In the genomic region with DNA sequence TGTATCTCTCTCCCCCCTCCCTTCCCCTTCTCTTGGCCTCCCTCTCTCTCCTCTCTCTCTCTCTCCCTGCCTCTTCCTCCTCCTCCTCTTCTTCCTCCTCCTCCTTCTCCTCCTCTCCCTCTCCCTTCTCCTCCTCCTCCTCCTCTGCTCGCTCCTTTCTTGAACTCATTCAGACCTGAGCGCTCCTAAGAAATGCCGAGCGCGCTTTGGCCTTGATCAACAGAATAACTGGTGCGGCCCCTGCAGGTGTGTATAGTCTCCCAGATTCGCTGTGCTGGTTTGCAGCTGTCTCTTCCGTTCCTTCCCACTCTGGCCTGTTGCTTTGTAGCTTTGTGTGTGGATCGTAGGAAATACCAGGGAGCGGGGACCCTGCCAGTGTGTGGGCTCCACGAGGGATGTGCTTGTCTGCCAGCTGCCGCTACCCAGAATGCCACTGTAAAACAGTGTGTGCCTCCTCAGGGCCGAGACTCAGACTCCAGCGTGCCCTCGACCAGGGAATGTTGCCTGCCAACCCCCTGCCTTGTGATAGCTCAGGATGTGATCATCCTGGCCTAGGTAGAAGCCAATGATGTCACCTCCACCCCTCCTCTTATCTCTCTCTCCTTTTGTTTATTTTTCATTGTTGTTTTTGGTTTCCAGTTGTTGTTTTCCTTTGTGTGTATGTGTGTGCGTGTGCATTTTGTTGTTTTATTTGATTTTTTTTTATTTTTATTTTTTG, we compare ENCODE assay signal across 9 mouse cellular contexts.
DNase-seq lines count a peak whose midpoint lies in the region; ATAC-seq and TF ChIP-seq lines count a peak whose summit lies in the region.
"Had no signal": no experiment of that assay in that cellular context is flagged by ENCODE, and none has a peak within 500 bp of the region (broad histone marks: within the 10 kb centered on the region; RNA-seq: fewer than 3 reads in every experiment).

No protein-coding gene starts in this region.

- no peak overlapping the region for H3K9ac ChIP-seq in kidney, embryonic 16.5 days (replicated peaks; ENCODE audit: low read length)
- no peak overlapping the region for H3K9ac ChIP-seq in forebrain, postnatal 0 days
- H3K9ac ChIP-seq in midbrain, postnatal 0 days (replicated peaks; ENCODE audit: low read length, poor library complexity, severe bottlenecking), result no peak overlapping the region
- H3K9ac ChIP-seq: limb, embryonic 12.5 days had no signal

- no peak for TF ChIP-seq CTCF in forebrain, postnatal 0 days (IDR thresholded peaks at IDR 0.05; ENCODE audit: low read depth)
- TF ChIP-seq CTCF in midbrain, postnatal 0 days (IDR thresholded peaks at IDR 0.05), result no peak

- no peaks in the 10 kb centered on the region for H3K9me3 ChIP-seq in kidney, embryonic 16.5 days (ENCODE audit: low read length)
- no peaks in the 10 kb centered on the region for H3K9me3 ChIP-seq in forebrain, postnatal 0 days (ENCODE audit: low read length)
- H3K9me3 ChIP-seq in midbrain, postnatal 0 days (ENCODE audit: low read length), result no peaks in the 10 kb centered on the region
- H3K9me3 ChIP-seq: limb, embryonic 12.5 days had no signal

- 71% methylated on average over 16 of the region's 16 CpGs for WGBS in kidney, embryonic 16.5 days
- 58% methylated on average over 16 of the region's 16 CpGs for WGBS in forebrain, postnatal 0 days
- WGBS in midbrain, postnatal 0 days, result 47% methylated on average over 16 of the region's 16 CpGs

- H3K4me3 ChIP-seq in kidney, embryonic 16.5 days (ENCODE audit: low read length), result no peak overlapping the region
- H3K4me3 ChIP-seq in forebrain, postnatal 0 days (ENCODE audit: low read depth, low read length), result no peak overlapping the region
- no peak overlapping the region for H3K4me3 ChIP-seq in midbrain, postnatal 0 days (ENCODE audit: low read depth, low read length)
- H3K4me3 ChIP-seq: limb, embryonic 12.5 days had no signal

- no peak overlapping the region for H3K4me2 ChIP-seq in kidney, embryonic 16.5 days (replicated peaks; ENCODE audit: low read depth, low read length)
- no peak overlapping the region for H3K4me2 ChIP-seq in forebrain, postnatal 0 days (ENCODE audit: low read depth)
- no peak overlapping the region; the same call in 1 of the 2 replicates for H3K4me2 ChIP-seq in midbrain, postnatal 0 days (ENCODE audit: low read depth, low read length, poor library complexity, severe bottlenecking)
- H3K4me2 ChIP-seq: limb, embryonic 12.5 days had no signal

- H3K4me1 ChIP-seq in kidney, embryonic 16.5 days (ENCODE audit: insufficient read depth, low read length), result peaks cover 14% of the 10 kb centered on the region
- H3K4me1 ChIP-seq in forebrain, postnatal 0 days (ENCODE audit: insufficient read depth), result no peaks in the 10 kb centered on the region
- no peaks in the 10 kb centered on the region for H3K4me1 ChIP-seq in midbrain, postnatal 0 days (ENCODE audit: insufficient read depth, low read length)

- DNase-seq in kidney, postnatal 14 days, result no peak
- peak; percentile 48 for DNase-seq in ZHBTc4 (ENCODE audit: low read depth, low spot score)
- no peak for DNase-seq in forebrain, postnatal 0 days
- peak; percentile 19 for DNase-seq in midbrain, postnatal 0 days (ENCODE audit: low spot score)
- DNase-seq in adrenal gland, postnatal 14 days, result no peak
- no peak for DNase-seq in thymus, postnatal 10 days (ENCODE audit: low spot score in 2 of 2)
- DNase-seq in adrenal gland, adult 8-10 months, result no peak

- peaks cover 20% of the 10 kb centered on the region for H3K36me3 ChIP-seq in kidney, embryonic 16.5 days (ENCODE audit: insufficient read depth, low read length)
- no peaks in the 10 kb centered on the region for H3K36me3 ChIP-seq in forebrain, postnatal 0 days (ENCODE audit: insufficient read depth)
- 0 out of 2 replicates have a peak, but pooled peaks cover 3% of the 10 kb centered on the region for H3K36me3 ChIP-seq in midbrain, postnatal 0 days (ENCODE audit: insufficient read depth, low read length)

- ATAC-seq in kidney, embryonic 16.5 days (ENCODE audit: low FRiP score, low TSS enrichment), result 0 out of 2 replicates have a peak, but pooled peaks have one; percentile 42
- peak; percentile 43; the same call in 1 of the 2 replicates for ATAC-seq in forebrain, postnatal 0 days
- no peak for ATAC-seq in midbrain, postnatal 0 days (ENCODE audit: low FRiP score)

- no peaks in the 10 kb centered on the region for H3K27me3 ChIP-seq in kidney, embryonic 16.5 days (ENCODE audit: insufficient read depth, low read length)
- H3K27me3 ChIP-seq in forebrain, postnatal 0 days (ENCODE audit: insufficient read depth, low read length), result no peaks in the 10 kb centered on the region
- no peaks in the 10 kb centered on the region for H3K27me3 ChIP-seq in midbrain, postnatal 0 days (ENCODE audit: insufficient read depth, low read length)
- H3K27me3 ChIP-seq: limb, embryonic 12.5 days had no signal

- H3K27ac ChIP-seq in kidney, embryonic 16.5 days (ENCODE audit: low read length), result no peak overlapping the region
- no peak overlapping the region for H3K27ac ChIP-seq in forebrain, postnatal 0 days (ENCODE audit: low read depth, low read length)
- H3K27ac ChIP-seq in midbrain, postnatal 0 days (ENCODE audit: low read depth, low read length), result peak overlapping the region; percentile 77
- H3K27ac ChIP-seq: limb, embryonic 12.5 days had no signal

Comparison
In these comparisons a context has a peak if more than half of its experiments do, and no peak if none do; other contexts are left out.
1. DNase-seq: peak in ZHBTc4 (single experiment) and midbrain, postnatal 0 days (single experiment); none in kidney, postnatal 14 days (single experiment), forebrain, postnatal 0 days (single experiment), adrenal gland, postnatal 14 days (single experiment), thymus, postnatal 10 days (0 of 2) and adrenal gland, adult 8-10 months (single experiment).